Mouse (Mus musculus) megakaryocyte, adult 5-6 weeks (primary cell): ENCODE results near the gene Ube2g2. TPM values are rescaled to one million over a fixed set of nuclear protein-coding genes. Genes with fewer than 3 reads are reported as not detected.

Source experiments
- total RNA-seq, 2 experiments: library from RNA; stranded (forward) in 1 of 2; stranded (reverse) in 1 of 2; fragments of 153-499, 151-499 nt in 1 of 2; fragments of 221-1000, 200-1000 nt in 1 of 2; gene quantifications; 2 replicates each; pipeline versions ENCODE4 v1.2.3 to v1.2.4; 2015 to 2017

The Ube2g2 gene
- total RNA-seq, 2 experiments from 2014 or later, result 15.3 to 27.4 TPM

Other genes with a start within 250 kb of the Ube2g2 start
- gene Adarb1, start 204.0 kb upstream of the Ube2g2 start, total RNA-seq (2015), result 0.02 and 0.05 TPM in 2 replicates
- gene Adarb1, start 204.0 kb upstream of the Ube2g2 start, total RNA-seq (2017), result 0.20 and 0.37 TPM in 2 replicates
- 11.5 and 11.7 TPM in 2 replicates for gene Fam207a, start 106.5 kb upstream of the Ube2g2 start, total RNA-seq (2015)
- 36.3 and 46.5 TPM in 2 replicates for gene Fam207a, start 106.5 kb upstream of the Ube2g2 start, total RNA-seq (2017)
- 342 TPM in 2 replicates for gene Itgb2, start 92.0 kb upstream of the Ube2g2 start, total RNA-seq (2015)
- gene Itgb2, start 92.0 kb upstream of the Ube2g2 start, total RNA-seq (2017), result 400 and 419 TPM in 2 replicates
- 82.8 and 97.8 TPM in 2 replicates for gene Pttg1ip, start 40.6 kb upstream of the Ube2g2 start, total RNA-seq (2015)
- gene Pttg1ip, start 40.6 kb upstream of the Ube2g2 start, total RNA-seq (2017), result 50.0 and 54.8 TPM in 2 replicates
- gene Sumo3, start 16.2 kb upstream of the Ube2g2 start, total RNA-seq (2015), result 22.1 and 22.7 TPM in 2 replicates
- gene Sumo3, start 16.2 kb upstream of the Ube2g2 start, total RNA-seq (2017), result 118 and 137 TPM in 2 replicates
- gene Gm49325, start 16.1 kb upstream of the Ube2g2 start, total RNA-seq (2015), result not detected in 2 replicates
- not detected in 2 replicates for gene Gm49325, start 16.1 kb upstream of the Ube2g2 start, total RNA-seq (2017)
- not detected in 2 replicates for gene Tspear, start 64.3 kb downstream of the Ube2g2 start, total RNA-seq (2015)
- gene Tspear, start 64.3 kb downstream of the Ube2g2 start, total RNA-seq (2017), result not detected in 2 replicates
- not detected in 2 replicates for gene Gm19402, start 68.5 kb downstream of the Ube2g2 start, total RNA-seq (2015)
- not detected in 2 replicates for gene Gm19402, start 68.5 kb downstream of the Ube2g2 start, total RNA-seq (2017)
- gene Gm9508, start 75.0 kb downstream of the Ube2g2 start, total RNA-seq (2015), result not detected in 2 replicates
- not detected in 2 replicates for gene Gm9508, start 75.0 kb downstream of the Ube2g2 start, total RNA-seq (2017)
- not detected in 2 replicates for gene Gm10272, start 84.4 kb downstream of the Ube2g2 start, total RNA-seq (2015)
- not detected in 2 replicates for gene Gm10272, start 84.4 kb downstream of the Ube2g2 start, total RNA-seq (2017)
- not detected in 2 replicates for gene Gm10024, start 89.2 kb downstream of the Ube2g2 start, total RNA-seq (2015)
- not detected in 2 replicates for gene Gm10024, start 89.2 kb downstream of the Ube2g2 start, total RNA-seq (2017)
- gene Gm10142, start 93.5 kb downstream of the Ube2g2 start, total RNA-seq (2015), result not detected in 2 replicates
- not detected in 2 replicates for gene Gm10142, start 93.5 kb downstream of the Ube2g2 start, total RNA-seq (2017)
- gene Krtap12-1, start 98.3 kb downstream of the Ube2g2 start, total RNA-seq (2015), result not detected in 2 replicates
- gene Krtap12-1, start 98.3 kb downstream of the Ube2g2 start, total RNA-seq (2017), result not detected in 2 replicates
- not detected in 2 replicates for gene Gm10100, start 104.2 kb downstream of the Ube2g2 start, total RNA-seq (2015)
- gene Gm10100, start 104.2 kb downstream of the Ube2g2 start, total RNA-seq (2017), result not detected in 2 replicates
- gene Gm18596, start 120.4 kb downstream of the Ube2g2 start, total RNA-seq (2015), result not detected in 2 replicates
- not detected in 2 replicates for gene Gm18596, start 120.4 kb downstream of the Ube2g2 start, total RNA-seq (2017)
- gene Gm9736, start 129.1 kb downstream of the Ube2g2 start, total RNA-seq (2015), result not detected in 2 replicates
- gene Gm9736, start 129.1 kb downstream of the Ube2g2 start, total RNA-seq (2017), result not detected in 2 replicates
- gene Gm3233, start 137.4 kb downstream of the Ube2g2 start, total RNA-seq (2015), result not detected in 2 replicates
- gene Gm3233, start 137.4 kb downstream of the Ube2g2 start, total RNA-seq (2017), result not detected in 2 replicates
- not detected in 2 replicates for gene Gm3238, start 149.1 kb downstream of the Ube2g2 start, total RNA-seq (2015)
- gene Gm3238, start 149.1 kb downstream of the Ube2g2 start, total RNA-seq (2017), result not detected in 2 replicates
- gene Gm7138, start 154.7 kb downstream of the Ube2g2 start, total RNA-seq (2015), result not detected in 2 replicates
- gene Gm7138, start 154.7 kb downstream of the Ube2g2 start, total RNA-seq (2017), result not detected in 2 replicates
- not detected in 2 replicates for gene Gm3250, start 160.3 kb downstream of the Ube2g2 start, total RNA-seq (2015)
- not detected in 2 replicates for gene Gm3250, start 160.3 kb downstream of the Ube2g2 start, total RNA-seq (2017)
- gene Gm7137, start 165.9 kb downstream of the Ube2g2 start, total RNA-seq (2015), result not detected in 2 replicates
- gene Gm7137, start 165.9 kb downstream of the Ube2g2 start, total RNA-seq (2017), result not detected in 2 replicates
- not detected in 2 replicates for gene Gm9639, start 172.8 kb downstream of the Ube2g2 start, total RNA-seq (2015)
- gene Gm9639, start 172.8 kb downstream of the Ube2g2 start, total RNA-seq (2017), result not detected in 2 replicates
- not detected in 2 replicates for gene Gm19668, start 176.9 kb downstream of the Ube2g2 start, total RNA-seq (2015)
- not detected in 2 replicates for gene Gm19668, start 176.9 kb downstream of the Ube2g2 start, total RNA-seq (2017)
- not detected in 2 replicates for gene Gm9507, start 189.6 kb downstream of the Ube2g2 start, total RNA-seq (2015)
- not detected in 2 replicates for gene Gm9507, start 189.6 kb downstream of the Ube2g2 start, total RNA-seq (2017)
- gene Gm2696, start 192.4 kb downstream of the Ube2g2 start, total RNA-seq (2015), result not detected in 2 replicates
- gene Gm2696, start 192.4 kb downstream of the Ube2g2 start, total RNA-seq (2017), result not detected in 2 replicates
- not detected in 2 replicates for gene Krtap10-4, start 204.8 kb downstream of the Ube2g2 start, total RNA-seq (2015)
- not detected in 2 replicates for gene Krtap10-4, start 204.8 kb downstream of the Ube2g2 start, total RNA-seq (2017)
- gene Krtap10-10, start 213.7 kb downstream of the Ube2g2 start, total RNA-seq (2015), result not detected in 2 replicates
- gene Krtap10-10, start 213.7 kb downstream of the Ube2g2 start, total RNA-seq (2017), result not detected in 2 replicates
- not detected in 2 replicates for gene Gm36176, start 224.5 kb downstream of the Ube2g2 start, total RNA-seq (2015)
- gene Gm36176, start 224.5 kb downstream of the Ube2g2 start, total RNA-seq (2017), result not detected in 2 replicates
- not detected in 2 replicates for gene Gm10318, start 230.6 kb downstream of the Ube2g2 start, total RNA-seq (2015)
- gene Gm10318, start 230.6 kb downstream of the Ube2g2 start, total RNA-seq (2017), result not detected in 2 replicates
- not detected in 2 replicates for gene Gm3285, start 239.7 kb downstream of the Ube2g2 start, total RNA-seq (2015)
- not detected in 2 replicates for gene Gm3285, start 239.7 kb downstream of the Ube2g2 start, total RNA-seq (2017)